Mouse (Mus musculus): ENCODE measurements around the gene Tpk1.

DNA sequence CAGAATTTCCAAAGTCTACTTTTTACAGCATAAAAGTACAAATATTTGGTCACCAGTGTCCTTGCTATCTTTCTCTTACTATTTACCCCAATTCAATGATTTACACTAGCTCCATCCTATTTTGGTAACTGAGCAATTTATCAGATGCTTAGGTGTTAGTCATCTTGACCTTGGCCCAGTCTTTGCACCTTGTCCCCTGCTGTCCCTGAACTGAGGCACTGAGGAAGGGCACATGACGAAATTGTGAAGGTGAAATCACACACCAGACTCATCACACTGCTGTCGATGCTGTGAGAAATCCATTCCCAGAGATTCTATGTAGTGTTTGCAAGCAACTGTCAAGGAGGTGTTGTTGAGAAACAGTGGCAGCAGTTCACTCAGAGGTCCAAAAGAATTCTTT, 145.9 kb downstream of the Tpk1 start:
- TF ChIP-seq GATA1 (IDR thresholded peaks at IDR 0.05; ENCODE audit: low read length): no peak
- no peak for TF ChIP-seq TAL1 (IDR thresholded peaks at IDR 0.05; ENCODE audit: low read length)

Measured in erythroblast, embryonic 14.5 days (primary cell).